Mouse (Mus musculus): ENCODE data around the gene Tube1. TPM values are rescaled to one million over a fixed set of nuclear protein-coding genes. Genes with fewer than 3 reads are reported as not detected.

The Tube1 gene
- polyA plus RNA-seq, 1 experiment from 2014 or later = 6.8 TPM

DNA sequence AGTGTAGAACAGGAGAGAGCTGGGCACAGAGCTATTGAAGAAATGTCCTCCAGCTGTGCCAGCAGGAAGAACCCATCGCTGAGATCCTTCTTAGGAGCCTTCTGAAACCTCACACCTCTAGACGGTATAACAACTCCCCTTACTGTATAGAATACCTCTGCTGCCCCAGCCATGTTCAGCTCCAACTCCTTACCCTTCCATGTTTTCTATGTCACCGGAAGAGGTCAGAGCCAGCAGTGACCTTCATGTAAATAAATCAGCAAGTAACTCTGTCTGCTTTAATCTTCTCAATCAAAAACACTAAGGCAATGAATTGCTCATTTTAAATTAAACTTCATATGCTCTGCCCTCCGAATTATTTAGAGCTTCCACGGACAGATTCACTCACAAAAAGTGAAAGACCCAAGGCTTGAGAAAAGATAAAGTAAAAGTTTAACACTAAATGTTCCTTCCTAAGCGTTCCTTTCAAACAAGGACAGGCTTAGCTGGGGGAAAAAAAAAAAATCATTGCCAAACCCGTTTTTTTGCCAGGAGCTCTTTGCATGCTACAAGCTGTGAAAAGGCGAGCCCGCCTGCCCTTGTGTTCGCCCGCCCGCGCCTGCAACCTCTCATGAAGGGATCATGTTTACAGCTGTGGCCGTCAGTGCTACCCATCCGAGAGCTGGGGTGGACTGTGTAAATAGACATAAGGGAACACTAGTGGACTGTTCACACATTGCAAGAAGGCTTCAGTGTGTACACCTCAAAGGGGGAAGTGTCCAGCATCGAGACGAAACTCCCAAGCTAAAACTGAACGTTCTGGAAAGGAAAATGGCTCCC lies 29.1 kb downstream of the Tube1 start:
- 46% methylated on average over 18 of the region's 18 CpGs for WGBS
- H3K4me3 ChIP-seq (ENCODE audit: low read length) = no peak overlapping the region
- H3K36me3 ChIP-seq (ENCODE audit: control insufficient read depth, insufficient read depth, low read length) = no peaks in the 10 kb centered on the region
- no peak overlapping the region for H3K27ac ChIP-seq (ENCODE audit: low read depth, low read length)
- H3K9me3 ChIP-seq (ENCODE audit: control insufficient read depth, low read length) = no peaks in the 10 kb centered on the region
- ATAC-seq = no peak
- H3K27me3 ChIP-seq (replicated peaks; ENCODE audit: control insufficient read depth, insufficient read depth, low read length) = no peaks in the 10 kb centered on the region
- no peak overlapping the region for H3K4me2 ChIP-seq (ENCODE audit: low read length)
- peaks cover 18% of the 10 kb centered on the region for H3K4me1 ChIP-seq (ENCODE audit: control insufficient read depth, insufficient read depth, low read depth, low read length)
- H3K9ac ChIP-seq (ENCODE audit: low read depth, low read length) = no peak overlapping the region

GRCm38 (mm10) chr10:39163694-39164093 lies 29.9 kb downstream of the Tube1 start, which contains the start of gene Ccn6:
TSS of gene Ccn6 (minus strand) at chr10:39163794.
- H3K9me3 ChIP-seq (ENCODE audit: control insufficient read depth, low read length) = no peaks in the 10 kb centered on the region
- no peaks in the 10 kb centered on the region for H3K27me3 ChIP-seq (replicated peaks; ENCODE audit: control insufficient read depth, insufficient read depth, low read length)
- H3K4me1 ChIP-seq (ENCODE audit: control insufficient read depth, insufficient read depth, low read depth, low read length) = peaks cover 18% of the 10 kb centered on the region
- no peak for ATAC-seq
- no peaks in the 10 kb centered on the region for H3K36me3 ChIP-seq (ENCODE audit: control insufficient read depth, insufficient read depth, low read length)
- no peak within 1 kb of the TSS for H3K27ac ChIP-seq (ENCODE audit: low read depth, low read length)
- no peak within 1 kb of the TSS for H3K4me3 ChIP-seq (ENCODE audit: low read length)
- no peak within 1 kb of the TSS for H3K4me2 ChIP-seq (ENCODE audit: low read length)
- 92% methylated on average over 10 of the region's 10 CpGs for WGBS
- H3K9ac ChIP-seq (ENCODE audit: low read depth, low read length) = no peak within 1 kb of the TSS

- ATAC-seq = peak; percentile 64
- Histone ChIP-seq H3K9ac (ENCODE audit: low read depth, low read length) (peak overlapping the region; percentile 65), H3K27me3 (replicated peaks; ENCODE audit: control insufficient read depth, insufficient read depth, low read length) (no peaks in the 10 kb centered on the region), H3K36me3 (ENCODE audit: control insufficient read depth, insufficient read depth, low read length) (no peaks in the 10 kb centered on the region), H3K4me3 (ENCODE audit: low read length) (peak overlapping the region; percentile 39), H3K27ac (ENCODE audit: low read depth, low read length) (peak overlapping the region; percentile 90), H3K4me1 (ENCODE audit: control insufficient read depth, insufficient read depth, low read depth, low read length) (peaks cover 22% of the 10 kb centered on the region), H3K4me2 (ENCODE audit: low read length) (peak overlapping the region; percentile 55), H3K9me3 (ENCODE audit: control insufficient read depth, low read length) (no peaks in the 10 kb centered on the region)
- WGBS = 9% methylated on average over 11 of the region's 11 CpGs
These were observed 31.9 kb downstream of the Tube1 start for GRCm38 (mm10) chr10:39165632-39166115.

DNA sequence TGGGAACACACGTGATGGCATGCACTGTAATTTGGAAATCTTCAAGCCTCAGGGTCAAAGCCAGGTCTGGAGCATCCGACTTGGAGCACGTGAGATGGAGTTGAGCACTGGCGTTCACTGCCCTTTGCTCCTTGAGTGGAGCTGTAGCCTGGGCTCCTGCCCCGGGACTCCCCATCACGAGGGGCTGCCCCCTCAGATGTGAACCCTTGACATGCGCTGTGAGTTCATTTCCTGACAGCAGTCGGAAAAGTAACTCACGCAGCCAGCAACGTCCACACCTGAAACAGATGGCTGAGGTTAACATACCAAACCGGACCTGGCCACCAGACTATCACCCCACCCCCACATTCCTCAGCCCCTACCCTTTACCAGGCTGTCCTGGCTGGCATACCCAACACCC lies 33.8 kb downstream of the Tube1 start:
- Histone ChIP-seq H3K36me3 (ENCODE audit: control insufficient read depth, insufficient read depth, low read length) (no peaks in the 10 kb centered on the region), H3K27ac (ENCODE audit: low read depth, low read length) (no peak overlapping the region), H3K9me3 (ENCODE audit: control insufficient read depth, low read length) (no peaks in the 10 kb centered on the region), H3K27me3 (replicated peaks; ENCODE audit: control insufficient read depth, insufficient read depth, low read length) (no peaks in the 10 kb centered on the region), H3K9ac (ENCODE audit: low read depth, low read length) (no peak overlapping the region), H3K4me3 (ENCODE audit: low read length) (no peak overlapping the region), H3K4me1 (ENCODE audit: control insufficient read depth, insufficient read depth, low read depth, low read length) (peaks cover 31% of the 10 kb centered on the region), H3K4me2 (ENCODE audit: low read length) (no peak overlapping the region)
- WGBS = 85% methylated on average over 11 of the region's 11 CpGs
- ATAC-seq = no peak

- 38% methylated on average over 9 of the region's 9 CpGs for WGBS
- Histone ChIP-seq H3K4me2 (ENCODE audit: low read length) (peak overlapping the region; percentile 32), H3K27ac (ENCODE audit: low read depth, low read length) (0 out of 2 replicates have a peak overlapping the region, but pooled peaks have one; percentile 4), H3K36me3 (ENCODE audit: control insufficient read depth, insufficient read depth, low read length) (no peaks in the 10 kb centered on the region), H3K4me3 (ENCODE audit: low read length) (no peak overlapping the region), H3K4me1 (ENCODE audit: control insufficient read depth, insufficient read depth, low read depth, low read length) (peaks cover 39% of the 10 kb centered on the region), H3K27me3 (replicated peaks; ENCODE audit: control insufficient read depth, insufficient read depth, low read length) (no peaks in the 10 kb centered on the region), H3K9ac (ENCODE audit: low read depth, low read length) (no peak overlapping the region), H3K9me3 (ENCODE audit: control insufficient read depth, low read length) (no peaks in the 10 kb centered on the region)
- no peak for ATAC-seq
These were observed 35.9 kb downstream of the Tube1 start for GRCm38 (mm10) chr10:39169642-39170041.

- H3K4me2 ChIP-seq (ENCODE audit: low read length) = peak overlapping the region; percentile 32
- H3K36me3 ChIP-seq (ENCODE audit: control insufficient read depth, insufficient read depth, low read length) = no peaks in the 10 kb centered on the region
- ATAC-seq = peak; percentile 21; the same call in 1 of the 2 replicates
- H3K9ac ChIP-seq (ENCODE audit: low read depth, low read length) = no peak overlapping the region; the same call in 1 of the 2 replicates
- H3K4me1 ChIP-seq (ENCODE audit: control insufficient read depth, insufficient read depth, low read depth, low read length) = peaks cover 37% of the 10 kb centered on the region
- H3K27ac ChIP-seq (ENCODE audit: low read depth, low read length) = peak overlapping the region; percentile 59; the same call in 1 of the 2 replicates
- no peak overlapping the region; the same call in 1 of the 2 replicates for H3K4me3 ChIP-seq (ENCODE audit: low read length)
- WGBS = 8% methylated on average over 8 of the region's 8 CpGs
- H3K27me3 ChIP-seq (replicated peaks; ENCODE audit: control insufficient read depth, insufficient read depth, low read length) = no peaks in the 10 kb centered on the region
- no peaks in the 10 kb centered on the region for H3K9me3 ChIP-seq (ENCODE audit: control insufficient read depth, low read length)
These were observed 36.4 kb downstream of the Tube1 start for GRCm38 (mm10) chr10:39170181-39170580.

GRCm38 (mm10) chr10:39170706-39171105 lies 36.9 kb downstream of the Tube1 start:
- Histone ChIP-seq H3K4me3 (ENCODE audit: low read length) (peak overlapping the region; percentile 2; the same call in 1 of the 2 replicates), H3K9ac (ENCODE audit: low read depth, low read length) (peak overlapping the region; percentile 56; the same call in 1 of the 2 replicates), H3K4me1 (ENCODE audit: control insufficient read depth, insufficient read depth, low read depth, low read length) (peaks cover 32% of the 10 kb centered on the region), H3K4me2 (ENCODE audit: low read length) (peak overlapping the region; percentile 42), H3K9me3 (ENCODE audit: control insufficient read depth, low read length) (no peaks in the 10 kb centered on the region), H3K36me3 (ENCODE audit: control insufficient read depth, insufficient read depth, low read length) (no peaks in the 10 kb centered on the region), H3K27ac (ENCODE audit: low read depth, low read length) (peak overlapping the region; percentile 59; the same call in 1 of the 2 replicates), H3K27me3 (replicated peaks; ENCODE audit: control insufficient read depth, insufficient read depth, low read length) (no peaks in the 10 kb centered on the region)
- peak; percentile 3; the same call in 1 of the 2 replicates for ATAC-seq
- 15% methylated on average over 6 of the region's 6 CpGs for WGBS

DNA sequence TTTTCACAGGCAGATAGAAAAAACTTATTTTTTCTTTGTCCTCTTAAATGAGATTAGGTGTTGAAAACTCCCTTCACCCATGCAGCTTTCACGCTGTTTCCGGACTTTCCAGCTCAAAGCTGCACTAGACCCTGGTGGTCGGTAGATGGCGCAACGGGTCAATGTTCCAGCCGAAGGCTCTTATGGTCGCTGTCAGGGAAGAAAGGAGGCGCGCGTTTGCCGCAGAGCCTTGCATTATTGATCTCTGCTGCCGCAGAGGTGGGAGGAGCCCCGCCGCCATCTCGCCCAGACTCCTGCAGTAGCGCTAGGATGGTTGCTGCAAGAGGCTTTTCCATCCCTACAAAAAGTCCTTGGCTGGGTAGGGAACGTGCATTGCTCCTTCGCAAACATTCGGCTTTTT lies 37.4 kb downstream of the Tube1 start:
- peak; percentile 90 for ATAC-seq
- Histone ChIP-seq H3K27ac (ENCODE audit: low read depth, low read length) (peak overlapping the region; percentile 98), H3K36me3 (ENCODE audit: control insufficient read depth, insufficient read depth, low read length) (no peaks in the 10 kb centered on the region), H3K9ac (ENCODE audit: low read depth, low read length) (peak overlapping the region; percentile 72), H3K4me3 (ENCODE audit: low read length) (peak overlapping the region; percentile 47), H3K9me3 (ENCODE audit: control insufficient read depth, low read length) (no peaks in the 10 kb centered on the region), H3K27me3 (replicated peaks; ENCODE audit: control insufficient read depth, insufficient read depth, low read length) (no peaks in the 10 kb centered on the region), H3K4me2 (ENCODE audit: low read length) (peak overlapping the region; percentile 82), H3K4me1 (ENCODE audit: control insufficient read depth, insufficient read depth, low read depth, low read length) (peaks cover 28% of the 10 kb centered on the region)
- WGBS = under 1% methylated on average over 19 of the region's 19 CpGs
